Mouse (Mus musculus): ENCODE measurements around the gene Gm10273.
"Not testable (repeated sequence)": the region's sequence is repeated elsewhere in the genome, so short reads cannot be mapped to it uniquely, and the experiment has no call there.

The Gm10273 gene

DNA sequence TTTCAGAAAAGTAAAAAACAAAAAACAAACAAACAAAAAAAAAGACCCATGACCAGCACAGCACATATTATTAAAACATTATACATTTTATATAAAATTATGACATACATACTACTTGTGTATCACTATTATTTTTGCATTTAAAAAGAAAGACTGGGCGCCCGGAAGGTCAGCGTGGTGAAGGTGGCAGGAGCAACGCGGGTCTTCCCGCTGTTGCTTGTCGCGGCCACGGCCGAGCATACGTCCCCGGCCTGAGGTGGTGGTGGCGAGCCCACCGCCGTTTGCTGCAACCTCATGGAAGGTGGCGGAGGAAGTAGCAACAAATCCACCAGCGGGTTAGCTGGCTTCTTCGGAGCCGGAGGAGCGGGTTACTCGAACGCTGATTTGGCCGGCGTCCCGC, at the start of gene Gm10273:
TSS of gene Gm10273 (plus strand) at position 172 of the 400 bp plus-strand sequence.
- not testable (repeated sequence) for DNase-seq (ENCODE audit: low spot score)

- DNase-seq (ENCODE audit: low spot score) = no peak
Measured at GRCm38 (mm10) chr10:59346560-59346959, 48.9 kb upstream of the Gm10273 start.

DNA sequence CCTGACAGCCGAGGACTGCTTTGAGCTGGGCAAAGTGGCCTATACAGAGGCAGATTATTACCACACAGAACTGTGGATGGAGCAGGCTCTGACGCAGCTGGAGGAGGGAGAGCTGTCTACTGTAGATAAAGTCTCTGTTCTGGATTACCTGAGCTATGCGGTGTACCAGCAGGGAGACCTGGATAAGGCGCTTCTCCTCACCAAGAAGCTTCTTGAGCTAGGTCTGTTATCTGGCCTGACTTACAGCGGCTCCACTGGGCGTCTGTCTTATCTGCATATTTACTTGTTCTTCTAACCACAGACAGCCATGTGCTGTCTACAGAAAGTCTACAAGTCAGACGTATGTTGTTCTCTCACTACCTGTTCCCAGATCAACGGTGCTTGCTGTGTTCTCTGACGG, 47.2 kb upstream of the Gm10273 start:
- no peak for DNase-seq (ENCODE audit: low spot score)

- DNase-seq (ENCODE audit: low spot score) = no peak
Measured at GRCm38 (mm10) chr10:59349536-59349935, 45.9 kb upstream of the Gm10273 start.

- DNase-seq (ENCODE audit: low spot score) = no peak
Measured at GRCm38 (mm10) chr10:59353065-59353464, 42.4 kb upstream of the Gm10273 start.

DNA sequence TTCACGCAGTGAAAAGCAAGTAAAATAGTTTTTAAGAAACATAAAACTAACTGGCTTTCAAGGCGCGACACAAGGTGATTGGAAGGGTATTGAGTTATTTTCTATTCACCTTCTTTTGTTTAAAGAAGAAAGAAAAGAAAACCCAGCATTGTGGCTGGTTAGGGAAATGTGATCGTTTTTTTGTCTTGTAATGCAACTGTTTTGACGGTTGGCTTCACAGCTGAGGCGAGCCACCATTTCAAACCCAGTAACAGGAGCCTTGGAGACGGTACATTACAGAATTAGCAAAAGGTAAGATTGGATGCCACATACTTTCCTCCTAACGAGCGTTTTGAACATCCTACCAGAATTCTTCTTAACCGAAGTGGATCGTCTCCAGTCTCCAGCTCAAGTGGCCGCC, 41.3 kb upstream of the Gm10273 start:
- DNase-seq (ENCODE audit: low spot score) = no peak

DNA sequence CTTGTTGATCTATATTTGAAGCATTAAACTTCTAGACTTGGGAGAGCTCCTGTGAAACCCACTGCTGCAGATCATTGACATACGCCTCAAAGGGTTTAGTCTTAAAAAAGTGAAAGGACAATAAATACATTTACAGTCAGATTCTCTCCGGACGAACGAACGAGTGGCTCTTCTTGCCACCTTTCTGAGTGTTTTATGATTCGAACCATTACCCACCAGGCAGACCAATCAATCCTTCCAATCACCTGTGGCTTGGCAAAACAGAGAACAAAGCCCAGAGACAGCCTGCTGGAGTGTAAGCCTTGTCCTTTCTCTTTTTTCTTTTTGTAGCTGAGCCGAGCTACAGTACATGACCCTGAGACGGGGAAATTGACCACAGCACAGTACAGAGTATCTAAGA, 40.4 kb upstream of the Gm10273 start:
- no peak for DNase-seq (ENCODE audit: low spot score)

DNA sequence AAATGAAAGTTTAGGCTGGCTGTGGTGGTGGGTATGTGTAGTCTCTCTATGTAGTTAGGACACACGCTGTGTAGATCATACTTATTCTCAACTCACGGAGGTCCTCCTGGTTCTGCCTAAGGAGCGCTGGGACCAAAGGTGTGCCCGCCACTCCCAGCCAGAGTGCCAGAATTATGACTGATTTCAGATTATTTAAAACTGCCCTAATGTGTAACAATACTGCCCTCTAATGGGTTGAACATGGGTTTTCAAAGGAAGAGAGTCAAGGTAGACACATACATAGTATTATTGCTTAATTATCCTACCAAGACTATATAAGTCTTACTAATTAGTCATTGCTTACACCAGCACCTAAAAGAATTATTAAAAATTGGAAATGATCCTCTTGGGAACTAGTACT, 36.7 kb upstream of the Gm10273 start:
- DNase-seq (ENCODE audit: low spot score) = no peak

GRCm38 (mm10) chr10:59363208-59363607, 32.2 kb upstream of the Gm10273 start:
- no peak for DNase-seq (ENCODE audit: low spot score)

- no peak for DNase-seq (ENCODE audit: low spot score)
Measured at GRCm38 (mm10) chr10:59364551-59364950, 30.9 kb upstream of the Gm10273 start.

DNA sequence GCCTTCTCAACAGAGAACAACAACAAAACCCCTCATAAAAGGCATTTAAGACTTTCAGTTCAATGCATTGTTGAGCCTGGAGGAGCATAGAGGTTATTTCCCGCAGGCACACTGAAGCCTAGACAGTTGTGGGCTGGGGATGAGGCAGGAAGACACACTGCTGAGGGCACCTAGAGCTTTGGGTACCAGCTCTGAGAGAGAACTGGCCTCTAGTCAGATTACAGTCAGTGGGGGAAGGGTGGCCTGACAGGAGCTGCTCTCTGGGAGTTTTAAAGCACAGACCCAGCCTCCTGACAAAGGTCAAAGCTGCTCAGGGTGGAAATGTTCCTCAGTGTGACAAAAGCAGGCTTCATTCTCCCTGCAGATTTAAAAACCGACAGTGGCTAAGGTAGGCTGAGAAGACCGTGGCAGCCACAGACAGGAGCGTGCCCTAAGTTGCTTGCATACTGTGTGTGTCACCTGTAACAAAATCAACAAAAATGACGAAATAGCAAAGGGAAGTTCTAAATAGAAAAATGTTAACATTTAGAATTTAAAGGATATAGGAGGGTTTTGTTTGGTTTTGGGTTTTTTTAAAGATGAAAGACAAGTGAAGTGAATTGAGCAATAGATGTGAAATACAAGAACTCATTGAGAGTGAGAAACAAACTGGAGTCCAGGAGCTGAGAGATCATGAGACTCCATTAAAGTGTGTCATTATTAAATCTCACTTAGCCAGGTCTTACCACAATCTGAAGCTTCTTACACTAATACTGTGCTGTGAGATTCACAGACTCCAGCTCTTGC, 29.4 kb upstream of the Gm10273 start:
- DNase-seq (ENCODE audit: low spot score) = no peak

GRCm38 (mm10) chr10:59366746-59367145, 28.7 kb upstream of the Gm10273 start:
- no peak for DNase-seq (ENCODE audit: low spot score)

GRCm38 (mm10) chr10:59367206-59367605, 28.2 kb upstream of the Gm10273 start:
- no peak for DNase-seq (ENCODE audit: low spot score)

GRCm38 (mm10) chr10:59368729-59369128, 26.7 kb upstream of the Gm10273 start:
- DNase-seq (ENCODE audit: low spot score) = no peak

DNA sequence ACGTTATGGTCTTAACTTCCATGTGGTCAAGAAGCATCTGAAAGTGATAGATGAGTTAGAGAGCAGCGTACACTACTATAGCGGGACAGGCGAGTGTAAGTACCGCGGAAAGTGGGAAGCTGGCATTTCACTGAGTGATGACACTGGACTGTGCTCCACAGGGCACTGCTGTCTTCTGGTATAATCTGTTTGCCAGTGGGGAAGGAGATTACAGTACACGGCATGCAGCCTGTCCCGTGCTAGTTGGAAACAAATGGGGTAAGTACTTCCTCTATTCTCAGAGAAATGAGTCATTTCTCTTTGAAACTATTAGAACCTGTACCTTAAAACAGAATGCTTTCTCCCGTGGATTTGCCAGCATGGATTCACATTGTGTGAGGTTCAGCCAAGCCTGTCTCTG, 26.0 kb upstream of the Gm10273 start:
- no peak for DNase-seq (ENCODE audit: low spot score)

DNA sequence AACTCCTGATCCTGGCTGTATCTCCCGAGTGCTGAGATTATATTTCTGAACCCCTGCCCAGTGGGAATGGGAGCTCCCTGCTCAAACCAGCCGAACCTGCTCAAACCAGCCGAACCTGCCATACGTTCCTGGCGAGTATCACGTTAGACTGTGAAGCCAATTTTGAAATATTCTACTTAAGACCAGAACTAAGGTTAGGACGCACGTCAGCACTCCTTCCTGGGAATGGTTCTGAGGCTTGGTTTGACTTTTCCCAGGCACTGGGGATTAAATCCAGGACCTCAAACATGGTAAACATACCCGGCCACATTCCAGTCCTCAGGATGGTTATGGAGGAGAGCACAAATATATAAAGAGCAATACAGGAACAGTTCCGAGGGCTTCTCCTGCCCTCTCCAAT, 17.5 kb upstream of the Gm10273 start:
- DNase-seq (ENCODE audit: low spot score) = no peak

GRCm38 (mm10) chr10:59378728-59379127, 16.7 kb upstream of the Gm10273 start:
- DNase-seq (ENCODE audit: low spot score) = no peak

DNA sequence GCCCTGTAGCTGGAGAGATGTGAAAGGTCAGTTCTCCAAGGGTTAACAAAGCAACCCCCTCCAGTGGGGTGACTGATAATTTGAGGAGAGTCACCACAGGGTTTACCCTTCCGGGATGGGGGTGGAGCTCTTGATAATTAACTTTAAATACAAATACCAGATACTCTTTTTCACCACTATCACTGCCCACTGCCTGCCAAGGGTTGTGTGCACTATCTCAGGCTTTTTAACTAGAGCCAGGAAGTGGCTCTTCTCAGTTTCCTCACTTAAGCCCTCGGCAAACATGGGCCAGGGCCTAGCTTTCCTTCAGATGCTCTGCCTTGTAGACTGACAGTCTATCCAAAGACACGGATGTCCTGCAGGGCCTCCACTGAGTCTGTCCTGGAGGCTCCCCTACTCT, 15.5 kb upstream of the Gm10273 start:
- no peak for DNase-seq (ENCODE audit: low spot score)

DNA sequence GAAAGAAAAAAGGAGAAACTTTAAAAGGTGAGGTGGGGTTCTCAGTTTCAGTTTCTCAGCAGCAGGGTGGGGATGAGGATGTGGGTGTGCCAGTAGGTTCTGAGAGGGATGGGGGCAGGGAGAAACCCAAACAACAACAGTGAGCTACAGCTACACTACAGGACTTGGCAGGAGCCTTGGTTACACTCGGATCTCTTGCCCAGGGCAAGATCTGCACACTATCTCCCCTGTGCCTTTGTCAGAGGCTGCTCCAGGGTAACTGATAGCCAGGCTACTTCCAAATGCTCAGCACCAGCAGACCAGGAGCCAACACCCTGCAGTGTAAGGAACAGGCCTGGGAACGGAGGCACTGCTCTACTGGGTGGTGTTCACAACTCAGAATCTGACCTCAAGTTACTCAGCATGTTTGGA, 15.0 kb upstream of the Gm10273 start:
- no peak for DNase-seq (ENCODE audit: low spot score)

GRCm38 (mm10) chr10:59381563-59381962, 13.9 kb upstream of the Gm10273 start:
- not testable (repeated sequence) for DNase-seq (ENCODE audit: low spot score)

- no peak for DNase-seq (ENCODE audit: low spot score)
Measured at GRCm38 (mm10) chr10:59386951-59387350, 8.5 kb upstream of the Gm10273 start.

DNA sequence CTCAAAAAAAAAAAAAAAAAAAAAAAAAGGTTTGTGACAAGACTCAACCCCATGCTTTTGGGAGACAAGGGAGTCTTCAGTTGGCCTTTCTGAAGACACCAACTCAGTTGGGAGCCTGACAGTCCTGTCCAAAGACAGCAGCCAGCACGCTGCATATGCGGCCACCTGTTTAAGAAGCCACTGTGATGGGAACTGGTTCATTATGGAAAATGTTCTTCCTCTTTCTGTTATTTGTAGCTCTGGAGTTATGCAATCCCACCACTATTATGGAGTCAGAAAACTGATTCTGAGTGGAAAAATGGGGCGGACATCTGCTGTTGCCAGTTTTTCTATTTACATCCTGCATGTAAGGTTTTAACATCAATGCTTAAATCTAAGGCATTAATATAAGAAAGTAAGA, 5.8 kb upstream of the Gm10273 start:
- DNase-seq (ENCODE audit: low spot score) = no peak

DNA sequence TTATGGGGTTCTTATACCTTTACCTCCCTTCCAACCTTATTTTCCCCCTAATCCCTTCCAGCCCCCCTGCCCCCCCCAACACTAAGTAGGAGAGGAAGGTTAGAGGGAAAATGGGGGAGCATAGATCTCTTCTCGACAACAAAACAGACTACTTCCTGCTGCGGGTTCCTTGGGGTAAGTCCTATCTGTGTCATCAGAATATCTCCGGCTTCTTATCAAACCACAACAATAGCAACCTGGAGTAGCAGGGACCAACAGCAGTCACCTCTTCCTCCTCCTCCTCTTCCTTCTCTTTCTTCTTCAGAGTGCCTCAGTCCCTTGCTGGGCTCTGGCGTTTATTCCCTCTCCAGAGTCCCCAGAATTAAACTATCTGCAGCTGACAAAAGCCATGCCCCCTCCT, 3.5 kb upstream of the Gm10273 start:
- DNase-seq (ENCODE audit: low spot score) = no peak
